Mouse (Mus musculus) embryonic facial prominence, embryonic 14.5 days (tissue): ENCODE data around the gene Pprc1. TPM values are rescaled to one million over a fixed set of nuclear protein-coding genes. Genes with fewer than 3 reads are reported as not detected.

Source experiments
- ATAC-seq: fragments of 200-750 bp; cut with Nextera tagmentation; 2 replicates; pipeline ENCODE4 v1.8.0; 2017; ENCODE audit warnings: low read depth, moderate number of reproducible peaks, moderate TSS enrichment
- DNase-seq: peaks from one replicate; pipeline ENCODE4 v3.0.0-alpha.2; 2015; ENCODE audit warnings: low spot score
- H3K27ac ChIP-seq: fragments of 300-500 bp; sonication (generic); replicated peaks from 2 replicates; pipeline ENCODE4 v1.5.1; 2014; ENCODE audit warnings: low read depth, mild to moderate bottlenecking, low read length, moderate library complexity
- H3K27me3 ChIP-seq: fragments of 300-500 bp; sonication (generic); replicated peaks from 2 replicates; pipeline ENCODE4 v1.6.1; 2014; ENCODE audit warnings: low read length; ENCODE audit not compliant: control insufficient read depth, insufficient read depth
- H3K36me3 ChIP-seq: fragments of 300-500 bp; sonication (generic); 2 replicates; pipeline ENCODE4 v1.6.1; 2014; ENCODE audit warnings: low read length, mixed read lengths; ENCODE audit not compliant: control insufficient read depth, insufficient read depth
- H3K4me1 ChIP-seq: fragments of 300-500 bp; sonication (generic); 2 replicates; pipeline ENCODE4 v1.6.1; 2014; ENCODE audit warnings: antibody characterized with exemption, low read length; ENCODE audit not compliant: control insufficient read depth, insufficient read depth
- H3K4me2 ChIP-seq: fragments of 300-500 bp; sonication (generic); 2 replicates; pipeline ENCODE4 v1.6.1; 2014; ENCODE audit warnings: low read depth, mild to moderate bottlenecking, low read length, moderate library complexity, mixed read lengths
- H3K4me3 ChIP-seq: fragments of 300-500 bp; sonication (generic); 2 replicates; pipeline ENCODE4 v1.5.1; 2014; ENCODE audit warnings: low read depth, mild to moderate bottlenecking, low read length
- H3K9ac ChIP-seq: fragments of 300-500 bp; sonication (generic); 2 replicates; pipeline ENCODE4 v1.6.1; 2014; ENCODE audit warnings: low read depth, mild to moderate bottlenecking, low read length, moderate library complexity, mixed read lengths
- H3K9me3 ChIP-seq: fragments of 300-500 bp; sonication (generic); 2 replicates; pipeline ENCODE4 v1.6.1; 2016; ENCODE audit warnings: low read length; ENCODE audit not compliant: control insufficient read depth
- WGBS: fragments of 180-500 bp; shearing (Covaris S2); extraction: QIAGEN DNeasy Blood & Tissue Kit; methylation state at CpG from one replicate; pipeline ENCODE4 v1.1.7; 2014; 5-methylcytosine and 5-hydroxymethylcytosine counted together
- polyA plus RNA-seq: library from polyadenylated mRNA; unstranded; fragments of >200 nt; fragmentation: Nextera tagmentation; extraction: Ambion mirVana; gene quantifications from 2 replicates; pipeline ENCODE4 v1.2.1, GENCODE M21; 2014

Pprc1 gene
- polyA plus RNA-seq, 1 experiment from 2014 or later: 41.8 TPM

GRCm38 (mm10) chr19:46056947-46057607, 12.4 kb downstream of the Pprc1 start:
- peak overlapping the region; percentile 68 for H3K4me2 ChIP-seq
- H3K4me3 ChIP-seq: peak overlapping the region; percentile 78
- DNase-seq (peak; percentile 88), ATAC-seq (peak; percentile 66)
- no peaks in the 10 kb centered on the region for H3K9me3 ChIP-seq
- peak overlapping the region; percentile 79 for H3K9ac ChIP-seq
- no peaks in the 10 kb centered on the region for H3K27me3 ChIP-seq
- peaks cover 10% of the 10 kb centered on the region for H3K36me3 ChIP-seq
- WGBS: 0% methylated on average over 19 of the region's 42 CpGs
- H3K27ac ChIP-seq: peak overlapping the region; percentile 94
- H3K4me1 ChIP-seq: peaks cover 10% of the 10 kb centered on the region; the same call in 1 of the 2 replicates

- no peak for ATAC-seq
- H3K9ac ChIP-seq: no peak overlapping the region
- no peak for DNase-seq
- H3K9me3 ChIP-seq: no peaks in the 10 kb centered on the region
- no peak overlapping the region for H3K27ac ChIP-seq
- H3K4me2 ChIP-seq: peak overlapping the region; percentile 68; the same call in 1 of the 2 replicates
- H3K4me1 ChIP-seq: peaks cover 10% of the 10 kb centered on the region; the same call in 1 of the 2 replicates
- 96% methylated on average over 7 of the region's 7 CpGs for WGBS
- no peaks in the 10 kb centered on the region for H3K27me3 ChIP-seq
- H3K4me3 ChIP-seq: no peak overlapping the region
- peaks cover 24% of the 10 kb centered on the region for H3K36me3 ChIP-seq
Observed at GRCm38 (mm10) chr19:46058466-46058865, 13.8 kb downstream of the Pprc1 start.

DNA sequence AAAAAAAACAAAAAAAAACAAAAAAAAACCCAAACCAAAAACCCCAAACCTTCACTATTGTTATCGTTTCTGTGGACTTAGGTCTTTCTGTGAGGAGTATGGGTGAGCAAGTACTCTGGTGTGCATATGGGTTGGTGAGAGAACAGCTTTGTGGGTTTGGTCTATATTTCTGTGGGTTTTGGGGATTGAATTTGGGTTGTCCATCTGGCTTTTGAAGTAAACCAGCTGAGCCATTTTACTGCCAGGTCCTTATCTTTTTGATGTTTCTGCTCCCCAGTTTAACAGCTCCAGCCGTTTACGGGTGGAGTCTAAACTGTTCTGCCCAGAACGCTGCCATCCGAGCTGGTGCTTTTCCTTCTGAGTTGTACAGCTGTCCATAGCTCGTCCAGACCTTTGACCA, 16.2 kb downstream of the Pprc1 start:
- Histone ChIP-seq H3K27ac (no peak overlapping the region), H3K4me1 (peaks cover 10% of the 10 kb centered on the region; the same call in 1 of the 2 replicates), H3K4me3 (no peak overlapping the region), H3K9ac (no peak overlapping the region), H3K9me3 (no peaks in the 10 kb centered on the region), H3K27me3 (no peaks in the 10 kb centered on the region), H3K4me2 (no peak overlapping the region), H3K36me3 (peaks cover 48% of the 10 kb centered on the region)
- DNase-seq: no peak
- WGBS: 76% methylated on average over 6 of the region's 6 CpGs
- no peak for ATAC-seq

DNA sequence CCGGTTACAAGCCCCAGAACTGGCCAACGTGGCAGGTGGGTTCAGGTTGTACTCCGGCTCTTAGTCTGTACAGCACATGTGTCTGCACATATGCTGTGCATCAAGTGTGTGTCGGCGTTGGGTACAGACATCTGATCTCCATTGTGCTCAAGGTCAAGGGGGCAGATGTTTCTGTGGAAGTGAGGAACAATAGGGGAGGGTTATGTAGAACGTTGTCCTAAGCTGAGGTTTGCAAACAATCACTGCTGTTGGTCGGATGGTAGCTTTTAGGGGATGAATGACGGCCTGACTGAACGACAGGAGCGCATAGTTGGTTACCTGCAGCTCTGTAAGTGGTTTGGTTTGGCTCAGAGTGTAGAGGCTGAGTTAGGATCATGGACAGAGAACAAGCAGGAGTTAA, 23.4 kb downstream of the Pprc1 start:
- Histone ChIP-seq H3K9ac (no peak overlapping the region), H3K4me2 (no peak overlapping the region), H3K36me3 (peaks cover 94% of the 10 kb centered on the region), H3K27me3 (no peaks in the 10 kb centered on the region), H3K4me1 (no peaks in the 10 kb centered on the region), H3K4me3 (no peak overlapping the region), H3K27ac (no peak overlapping the region), H3K9me3 (no peaks in the 10 kb centered on the region)
- ATAC-seq: no peak
- no peak for DNase-seq
- WGBS: 62% methylated on average over 10 of the region's 10 CpGs

DNA sequence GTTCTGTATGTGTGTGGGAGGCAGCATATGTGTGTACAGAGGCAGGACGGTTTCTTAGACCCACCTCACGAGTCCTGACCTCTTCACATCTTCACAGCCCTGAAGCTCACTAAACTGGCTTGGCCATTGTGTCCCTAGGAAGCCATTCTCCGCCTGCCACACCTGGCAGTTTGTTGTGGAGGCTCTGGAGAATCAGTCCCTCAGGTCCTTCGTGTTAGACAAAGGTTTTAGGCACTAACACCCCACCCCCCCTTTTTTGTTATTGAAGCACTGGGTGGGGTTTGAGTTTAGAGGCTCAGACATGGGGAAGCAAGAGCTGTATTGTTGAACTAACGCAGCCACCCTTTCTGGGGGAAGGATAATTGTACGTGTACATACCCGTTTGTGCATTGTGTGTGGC, 28.6 kb downstream of the Pprc1 start:
- Histone ChIP-seq H3K27me3 (no peaks in the 10 kb centered on the region), H3K36me3 (peaks cover 52% of the 10 kb centered on the region), H3K4me3 (no peak overlapping the region), H3K9ac (no peak overlapping the region), H3K9me3 (no peaks in the 10 kb centered on the region), H3K4me2 (no peak overlapping the region), H3K4me1 (peaks cover 11% of the 10 kb centered on the region; the same call in 1 of the 2 replicates), H3K27ac (no peak overlapping the region)
- WGBS: 85% methylated on average over 7 of the region's 7 CpGs
- ATAC-seq (no peak), DNase-seq (no peak)

GRCm38 (mm10) chr19:46074266-46074665, 29.6 kb downstream of the Pprc1 start:
- H3K4me3 ChIP-seq: no peak overlapping the region
- no peak overlapping the region for H3K9ac ChIP-seq
- peaks cover 11% of the 10 kb centered on the region; the same call in 1 of the 2 replicates for H3K4me1 ChIP-seq
- no peak for DNase-seq
- ATAC-seq: no peak
- peaks cover 55% of the 10 kb centered on the region for H3K36me3 ChIP-seq
- 95% methylated on average over 5 of the region's 5 CpGs for WGBS
- H3K4me2 ChIP-seq: no peak overlapping the region
- no peaks in the 10 kb centered on the region for H3K9me3 ChIP-seq
- no peak overlapping the region for H3K27ac ChIP-seq
- no peaks in the 10 kb centered on the region for H3K27me3 ChIP-seq

- under 1% methylated on average over 56 of the region's 66 CpGs for WGBS
- Histone ChIP-seq H3K36me3 (peaks cover 57% of the 10 kb centered on the region), H3K27ac (peak within 1 kb of the TSS; percentile 80)
Observed at GRCm38 (mm10) chr19:46075616-46076607, 31.2 kb downstream of the Pprc1 start, which contains the start of gene Nolc1. TSS of gene Nolc1 (plus strand) at chr19:46075863.

DNA sequence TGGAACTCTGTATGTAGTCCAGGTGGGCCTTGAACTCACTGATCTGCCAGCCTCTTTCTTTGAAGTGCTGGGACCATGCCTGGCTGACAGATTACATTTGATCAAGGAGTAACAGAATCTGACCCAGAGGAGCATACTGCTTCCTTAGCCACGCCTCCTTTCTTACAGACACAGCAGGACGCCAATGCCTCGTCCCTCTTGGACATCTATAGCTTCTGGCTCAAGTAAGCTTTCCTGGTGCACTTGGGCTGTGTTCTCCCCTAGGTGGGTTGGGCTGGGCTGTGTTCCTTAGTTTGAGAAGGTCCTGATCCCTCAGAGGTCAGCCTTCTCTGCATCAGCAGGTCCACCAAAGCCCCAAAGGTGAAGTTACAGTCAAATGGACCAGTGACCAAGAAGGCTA, 33.8 kb downstream of the Pprc1 start:
- no peak for ATAC-seq
- 69% methylated on average over 3 of the region's 3 CpGs for WGBS
- no peaks in the 10 kb centered on the region for H3K9me3 ChIP-seq
- peaks cover 58% of the 10 kb centered on the region for H3K36me3 ChIP-seq
- no peak overlapping the region for H3K9ac ChIP-seq
- no peak overlapping the region for H3K27ac ChIP-seq
- no peak for DNase-seq
- no peaks in the 10 kb centered on the region for H3K27me3 ChIP-seq
- peaks cover 11% of the 10 kb centered on the region; the same call in 1 of the 2 replicates for H3K4me1 ChIP-seq
- H3K4me2 ChIP-seq: no peak overlapping the region
- no peak overlapping the region for H3K4me3 ChIP-seq

More at GRCm38 (mm10) chr19:46075616-46076607, 31.2 kb downstream of the Pprc1 start, which contains the start of gene Nolc1:
- H3K9ac ChIP-seq: peak within 1 kb of the TSS; percentile 86
- H3K27me3 ChIP-seq: no peaks in the 10 kb centered on the region
- DNase-seq (peak; percentile 99), ATAC-seq (peak; percentile 96)
- peaks cover 11% of the 10 kb centered on the region; the same call in 1 of the 2 replicates for H3K4me1 ChIP-seq
- peak within 1 kb of the TSS; percentile 71 for H3K4me3 ChIP-seq
- H3K4me2 ChIP-seq: peak within 1 kb of the TSS; percentile 74
- no peaks in the 10 kb centered on the region for H3K9me3 ChIP-seq
